8 mouse cellular contexts compared by ENCODE assay signal in genomic region chr5:33695718-33696121, GRCm38 (mm10). TPM values are rescaled to one million over a fixed set of nuclear protein-coding genes. Genes with fewer than 3 reads are reported as not detected.
DNase-seq lines count a peak whose midpoint lies in the region; ATAC-seq and TF ChIP-seq lines count a peak whose summit lies in the region.

No protein-coding gene starts in this region.

- no peaks in the 10 kb centered on the region for H3K79me2 ChIP-seq in liver, adult 2 months (ENCODE audit: control insufficient read depth, insufficient read depth, low read length)

- 30% methylated on average over 24 of the region's 24 CpGs for WGBS in liver, adult 2 months
- 1% methylated on average over 24 of the region's 24 CpGs for WGBS in forebrain, embryonic 12.5 days
- 4% methylated on average over 24 of the region's 24 CpGs for WGBS in limb, embryonic 14.5 days
- WGBS in small intestine, adult 2 months, result 10% methylated on average over 24 of the region's 24 CpGs

- H3K4me1 ChIP-seq in liver, adult 2 months (ENCODE audit: control insufficient read depth, insufficient read depth, low read length), result no peaks in the 10 kb centered on the region; the same call in 1 of the 2 replicates
- H3K4me1 ChIP-seq in forebrain, embryonic 12.5 days, result peaks cover 92% of the 10 kb centered on the region
- H3K4me1 ChIP-seq in limb, embryonic 14.5 days (ENCODE audit: control insufficient read depth, insufficient read depth, low read length), result peaks cover 86% of the 10 kb centered on the region
- H3K4me1 ChIP-seq in small intestine, adult 2 months (ENCODE audit: control insufficient read depth, insufficient read depth, insufficient read length, low read length), result peaks cover 15% of the 10 kb centered on the region

- no peak overlapping the region; the same call in 1 of the 2 replicates for H3K9ac ChIP-seq in liver, adult 2 months (ENCODE audit: low read depth, low read length)
- peak overlapping the region; percentile 51 for H3K9ac ChIP-seq in forebrain, embryonic 12.5 days
- peak overlapping the region; percentile 76 for H3K9ac ChIP-seq in limb, embryonic 14.5 days (ENCODE audit: low read depth, low read length, severe bottlenecking)

- DNase-seq in liver, adult 2 months (ENCODE audit: extremely low read depth, low read depth, low spot score), result no peak
- no peak for DNase-seq in liver
- DNase-seq in limb, embryonic 14.5 days (ENCODE audit: low spot score), result no peak
- DNase-seq in spleen, postnatal 4 days (ENCODE audit: low spot score in 2 of 2), result no peak

- no peak overlapping the region for H3K27ac ChIP-seq in liver, adult 2 months (replicated peaks; ENCODE audit: insufficient read depth, low read depth, low read length)
- H3K27ac ChIP-seq in forebrain, embryonic 12.5 days, result peak overlapping the region; percentile 96
- H3K27ac ChIP-seq in limb, embryonic 14.5 days (replicated peaks; ENCODE audit: low read depth, low read length), result peak overlapping the region; percentile 75
- no peak overlapping the region for H3K27ac ChIP-seq in small intestine, adult 2 months (ENCODE audit: insufficient read depth, low read depth, low read length)

- H3K4me3 ChIP-seq in liver, adult 2 months (ENCODE audit: insufficient read depth, low read depth, low read length), result peak overlapping the region; percentile 50; the same call in 1 of the 2 replicates
- H3K4me3 ChIP-seq in forebrain, embryonic 12.5 days (replicated peaks), result peak overlapping the region; percentile 46
- peak overlapping the region; percentile 47 for H3K4me3 ChIP-seq in limb, embryonic 14.5 days (replicated peaks; ENCODE audit: low read length)
- peak overlapping the region; percentile 62 for H3K4me3 ChIP-seq in small intestine, adult 2 months (ENCODE audit: low read depth, low read length)

- no peaks in the 10 kb centered on the region for H3K9me3 ChIP-seq in forebrain, embryonic 12.5 days
- no peaks in the 10 kb centered on the region for H3K9me3 ChIP-seq in limb, embryonic 14.5 days (ENCODE audit: control insufficient read depth, low read length)

- no peak for TF ChIP-seq POLR2A in liver, adult 2 months (IDR thresholded peaks at IDR 0.05; ENCODE audit: extremely low read depth, insufficient read depth, low read length)
- no peak for TF ChIP-seq POLR2A in limb, embryonic 14.5 days (IDR thresholded peaks at IDR 0.05; ENCODE audit: borderline replicate concordance, extremely low read depth, insufficient read depth, insufficient read length)
- no peak for TF ChIP-seq POLR2A in small intestine, adult 2 months (IDR thresholded peaks at IDR 0.05; ENCODE audit: low read depth, low read length)

- peak overlapping the region; percentile 68 for H3K4me2 ChIP-seq in forebrain, embryonic 12.5 days
- H3K4me2 ChIP-seq in limb, embryonic 14.5 days (replicated peaks; ENCODE audit: low read depth, low read length, severe bottlenecking), result peak overlapping the region; percentile 93

- no peak for ATAC-seq in forebrain, embryonic 12.5 days (ENCODE audit: low FRiP score)
- no peak; the same call in 1 of the 2 replicates for ATAC-seq in limb, embryonic 14.5 days (ENCODE audit: low FRiP score, low read depth)
- no peak for ATAC-seq in megakaryocyte progenitor cell, adult 5-6 weeks (replicated peaks; ENCODE audit: poor library complexity)
- no peak for ATAC-seq in frontal cortex, adult (ENCODE audit: low TSS enrichment)

- no peaks in the 10 kb centered on the region for H3K36me3 ChIP-seq in liver, adult 2 months (ENCODE audit: control insufficient read depth, insufficient read depth, low read length)
- H3K36me3 ChIP-seq in forebrain, embryonic 12.5 days (replicated peaks), result no peaks in the 10 kb centered on the region
- no peaks in the 10 kb centered on the region for H3K36me3 ChIP-seq in limb, embryonic 14.5 days (ENCODE audit: control insufficient read depth, insufficient read depth, low read length)
- no peaks in the 10 kb centered on the region for H3K36me3 ChIP-seq in small intestine, adult 2 months (ENCODE audit: control insufficient read depth, insufficient read depth, low read length)

- TF ChIP-seq CTCF in liver, adult 2 months (IDR thresholded peaks at IDR 0.05; ENCODE audit: low read depth, low read length), result no peak
- TF ChIP-seq CTCF in small intestine, adult 2 months (IDR thresholded peaks at IDR 0.05; ENCODE audit: extremely low read depth, insufficient read length, insufficient replicate concordance, low read depth, low read length), result no peak

- H3K27me3 ChIP-seq in liver, adult 2 months (ENCODE audit: control insufficient read depth, insufficient read depth, low read length), result no peaks in the 10 kb centered on the region
- H3K27me3 ChIP-seq in forebrain, embryonic 12.5 days, result peaks cover 81% of the 10 kb centered on the region
- H3K27me3 ChIP-seq in limb, embryonic 14.5 days (ENCODE audit: control insufficient read depth, insufficient read depth, low read length), result no peaks in the 10 kb centered on the region; the same call in 1 of the 2 replicates
- H3K27me3 ChIP-seq in small intestine, adult 2 months (ENCODE audit: control insufficient read depth, insufficient read depth, low read length), result peaks cover 11% of the 10 kb centered on the region

RNA-seq across cellular contexts. Expression of gene Fgfr3, which starts 25.8 kb away (rescaled TPM):
- 18.8 and 18.9 TPM in 2 replicates for total RNA-seq in liver, adult 2 months (2014; rRNA removed)
- 47.7 and 57.0 TPM in 2 replicates for polyA plus RNA-seq in liver, adult 2 months (2012; rRNA removed)
- 83.6 and 111 TPM in 2 replicates for polyA plus RNA-seq in forebrain, embryonic 12.5 days (2016; fragmentation: Nextera tagmentation; extraction: Ambion mirVana)
- polyA plus RNA-seq in limb, embryonic 14.5 days (2012; rRNA removed), result 143 and 179 TPM in 2 replicates
- 27.5 and 32.9 TPM in 2 replicates for polyA plus RNA-seq in limb, embryonic 14.5 days (2014; fragmentation: Nextera tagmentation; extraction: Ambion mirVana)
- 18.7 and 35.2 TPM in 2 replicates for polyA plus RNA-seq in small intestine, adult 2 months (2012; rRNA removed)
- 0.39 TPM in 1 of 2 replicates, not detected in the other for total RNA-seq in megakaryocyte progenitor cell, adult 5-6 weeks (2015)
- 1.0 TPM in 1 of 2 replicates, not detected in the other for total RNA-seq in megakaryocyte progenitor cell, adult 5-6 weeks (2017)

RNA-seq across cellular contexts. Expression of gene Tmem129, which starts 37.5 kb away (rescaled TPM):
- total RNA-seq in liver, adult 2 months (2014; rRNA removed), result 12.0 and 13.8 TPM in 2 replicates
- 39.8 and 41.0 TPM in 2 replicates for polyA plus RNA-seq in liver, adult 2 months (2012; rRNA removed)
- polyA plus RNA-seq in forebrain, embryonic 12.5 days (2016; fragmentation: Nextera tagmentation; extraction: Ambion mirVana), result 34.6 and 39.6 TPM in 2 replicates
- 49.9 and 68.5 TPM in 2 replicates for polyA plus RNA-seq in limb, embryonic 14.5 days (2012; rRNA removed)
- 44.9 and 49.3 TPM in 2 replicates for polyA plus RNA-seq in limb, embryonic 14.5 days (2014; fragmentation: Nextera tagmentation; extraction: Ambion mirVana)
- 25.6 and 34.8 TPM in 2 replicates for polyA plus RNA-seq in small intestine, adult 2 months (2012; rRNA removed)
- 15.9 and 17.5 TPM in 2 replicates for total RNA-seq in megakaryocyte progenitor cell, adult 5-6 weeks (2015)
- total RNA-seq in megakaryocyte progenitor cell, adult 5-6 weeks (2017), result 17.8 and 23.7 TPM in 2 replicates

RNA-seq across cellular contexts. Expression of gene Tacc3, which starts 37.8 kb away (rescaled TPM):
- total RNA-seq in liver, adult 2 months (2014; rRNA removed), result 0.92 and 2.3 TPM in 2 replicates
- polyA plus RNA-seq in liver, adult 2 months (2012; rRNA removed), result 0.82 and 1.3 TPM in 2 replicates
- polyA plus RNA-seq in forebrain, embryonic 12.5 days (2016; fragmentation: Nextera tagmentation; extraction: Ambion mirVana), result 265 and 272 TPM in 2 replicates
- 84.3 and 103 TPM in 2 replicates for polyA plus RNA-seq in limb, embryonic 14.5 days (2012; rRNA removed)
- 147 and 154 TPM in 2 replicates for polyA plus RNA-seq in limb, embryonic 14.5 days (2014; fragmentation: Nextera tagmentation; extraction: Ambion mirVana)
- 4.0 and 7.7 TPM in 2 replicates for polyA plus RNA-seq in small intestine, adult 2 months (2012; rRNA removed)
- 180 and 190 TPM in 2 replicates for total RNA-seq in megakaryocyte progenitor cell, adult 5-6 weeks (2015)
- 184 and 199 TPM in 2 replicates for total RNA-seq in megakaryocyte progenitor cell, adult 5-6 weeks (2017)

RNA-seq across cellular contexts. Expression of gene Slbp, which starts 43.3 kb away (rescaled TPM):
- 20.7 TPM in 2 replicates for total RNA-seq in liver, adult 2 months (2014; rRNA removed)
- 5.6 and 6.3 TPM in 2 replicates for polyA plus RNA-seq in liver, adult 2 months (2012; rRNA removed)
- 265 and 268 TPM in 2 replicates for polyA plus RNA-seq in forebrain, embryonic 12.5 days (2016; fragmentation: Nextera tagmentation; extraction: Ambion mirVana)
- 110 and 148 TPM in 2 replicates for polyA plus RNA-seq in limb, embryonic 14.5 days (2012; rRNA removed)
- 190 and 199 TPM in 2 replicates for polyA plus RNA-seq in limb, embryonic 14.5 days (2014; fragmentation: Nextera tagmentation; extraction: Ambion mirVana)
- 16.7 and 25.4 TPM in 2 replicates for polyA plus RNA-seq in small intestine, adult 2 months (2012; rRNA removed)
- total RNA-seq in megakaryocyte progenitor cell, adult 5-6 weeks (2015), result 206 and 223 TPM in 2 replicates
- total RNA-seq in megakaryocyte progenitor cell, adult 5-6 weeks (2017), result 253 and 266 TPM in 2 replicates

Comparison
In these comparisons a context has a peak if more than half of its experiments do, and no peak if none do; other contexts are left out.
1. H3K27ac ChIP-seq: peak in forebrain, embryonic 12.5 days (single experiment) and limb, embryonic 14.5 days (single experiment); none in liver, adult 2 months (single experiment) and small intestine, adult 2 months (single experiment).
2. Peak in every context shown above with its lines, with median percentiles within 50 percentile points of each other: H3K4me3 ChIP-seq.